Mouse (Mus musculus) forebrain, embryonic 10.5 days (tissue): ENCODE results near the gene Apob. TPM values are rescaled to one million over a fixed set of nuclear protein-coding genes. Genes with fewer than 3 reads are reported as not detected.
"Not testable (repeated sequence)": the region's sequence is repeated elsewhere in the genome, so short reads cannot be mapped to it uniquely, and the experiment has no call there.

Experiments used
- DNase-seq: peaks from one replicate; pipeline ENCODE4 v3.0.0-alpha.2; 2017; ENCODE audit warnings: low spot score; ENCODE audit errors: extremely low spot score
- H3K27ac ChIP-seq: fragments of 300-500 bp; sonication (generic); 2 replicates; pipeline ENCODE4 v1.5.1; 2016; ENCODE audit warnings: mild to moderate bottlenecking
- H3K27me3 ChIP-seq: fragments of 300-500 bp; sonication (generic); 2 replicates; pipeline ENCODE4 v1.6.1; 2016; ENCODE audit warnings: mild to moderate bottlenecking; ENCODE audit not compliant: poor library complexity, severe bottlenecking
- H3K36me3 ChIP-seq: fragments of 300-500 bp; sonication (generic); replicated peaks from 2 replicates; pipeline ENCODE4 v1.6.1; 2016; ENCODE audit warnings: mild to moderate bottlenecking, moderate library complexity
- H3K4me1 ChIP-seq: fragments of 300-500 bp; sonication (generic); 2 replicates; pipeline ENCODE4 v1.6.1; 2016
- H3K4me3 ChIP-seq: fragments of 300-500 bp; sonication (generic); 2 replicates; pipeline ENCODE4 v1.5.1; 2016; ENCODE audit warnings: mild to moderate bottlenecking, moderate library complexity
- H3K9me3 ChIP-seq: fragments of 300-500 bp; sonication (generic); 2 replicates; pipeline ENCODE4 v1.6.1; 2016; ENCODE audit warnings: mild to moderate bottlenecking, moderate library complexity
- WGBS: fragments of 180-500 bp; shearing (Covaris S2); methylation state at CpG from one replicate; pipeline ENCODE4 v1.1.7; 2016; 5-methylcytosine and 5-hydroxymethylcytosine counted together
- polyA plus RNA-seq: library from polyadenylated mRNA; unstranded; fragments of >200 nt; fragmentation: Nextera tagmentation; extraction: Ambion mirVana; gene quantifications from 2 replicates; pipeline ENCODE4 v1.2.1, GENCODE M21; 2016

The Apob gene
- polyA plus RNA-seq, 1 experiment from 2014 or later: 0.09 TPM

GRCm38 (mm10) chr12:7984411-7984810 lies 7.0 kb downstream of the Apob start:
- Histone ChIP-seq H3K9me3 (no peaks in the 10 kb centered on the region), H3K36me3 (no peaks in the 10 kb centered on the region), H3K4me3 (no peak overlapping the region), H3K27me3 (no peaks in the 10 kb centered on the region), H3K27ac (no peak overlapping the region), H3K4me1 (no peaks in the 10 kb centered on the region)
- 94% methylated on average over 1 of the region's 1 CpGs for WGBS
- no peak for DNase-seq

- no peaks in the 10 kb centered on the region for H3K4me1 ChIP-seq
- no peaks in the 10 kb centered on the region for H3K9me3 ChIP-seq
- WGBS: 15% methylated on average over 3 of the region's 3 CpGs
- no peaks in the 10 kb centered on the region for H3K27me3 ChIP-seq
- H3K4me3 ChIP-seq: no peak overlapping the region
- H3K27ac ChIP-seq: no peak overlapping the region
- peak; percentile 57 for DNase-seq
- no peaks in the 10 kb centered on the region for H3K36me3 ChIP-seq
Observed at GRCm38 (mm10) chr12:7990804-7991203, 13.4 kb downstream of the Apob start.

- DNase-seq: no peak
- H3K36me3 ChIP-seq: no peaks in the 10 kb centered on the region
- no peaks in the 10 kb centered on the region for H3K4me1 ChIP-seq
- WGBS: 63% methylated on average over 1 of the region's 1 CpGs
- no peak overlapping the region for H3K27ac ChIP-seq
- H3K4me3 ChIP-seq: no peak overlapping the region
- no peaks in the 10 kb centered on the region for H3K27me3 ChIP-seq
- H3K9me3 ChIP-seq: no peaks in the 10 kb centered on the region
Observed at GRCm38 (mm10) chr12:7991570-7991969, 14.1 kb downstream of the Apob start.

GRCm38 (mm10) chr12:8020931-8021330 lies 43.5 kb downstream of the Apob start:
- no peak overlapping the region for H3K4me3 ChIP-seq
- no peak for DNase-seq
- no peaks in the 10 kb centered on the region for H3K27me3 ChIP-seq
- H3K36me3 ChIP-seq: no peaks in the 10 kb centered on the region
- WGBS: 94% methylated on average over 1 of the region's 1 CpGs
- H3K9me3 ChIP-seq: no peaks in the 10 kb centered on the region
- H3K27ac ChIP-seq: no peak overlapping the region
- no peaks in the 10 kb centered on the region for H3K4me1 ChIP-seq

- peaks cover 61% of the 10 kb centered on the region for H3K27me3 ChIP-seq
- no peaks in the 10 kb centered on the region for H3K36me3 ChIP-seq
- WGBS: 94% methylated on average over 7 of the region's 7 CpGs
- no peak overlapping the region for H3K27ac ChIP-seq
- H3K9me3 ChIP-seq: no peaks in the 10 kb centered on the region
- no peak overlapping the region for H3K4me3 ChIP-seq
- DNase-seq: no peak
- peaks cover 13% of the 10 kb centered on the region for H3K4me1 ChIP-seq
Observed at GRCm38 (mm10) chr12:8029520-8029919, 52.1 kb downstream of the Apob start.

GRCm38 (mm10) chr12:8030057-8030456 lies 52.6 kb downstream of the Apob start:
- Histone ChIP-seq H3K4me1 (peaks cover 13% of the 10 kb centered on the region), H3K4me3 (no peak overlapping the region), H3K36me3 (no peaks in the 10 kb centered on the region), H3K9me3 (no peaks in the 10 kb centered on the region), H3K27me3 (peaks cover 66% of the 10 kb centered on the region), H3K27ac (no peak overlapping the region)
- DNase-seq: no peak
- 44% methylated on average over 2 of the region's 2 CpGs for WGBS

GRCm38 (mm10) chr12:8031169-8031568 lies 53.7 kb downstream of the Apob start:
- WGBS: 94% methylated on average over 1 of the region's 1 CpGs
- Histone ChIP-seq H3K4me1 (peaks cover 13% of the 10 kb centered on the region), H3K27me3 (peaks cover 76% of the 10 kb centered on the region)
- H3K36me3 ChIP-seq, H3K27ac ChIP-seq, H3K9me3 ChIP-seq, H3K4me3 ChIP-seq, DNase-seq: not testable (repeated sequence)

GRCm38 (mm10) chr12:8031595-8032358 lies 54.3 kb downstream of the Apob start:
- H3K4me1 ChIP-seq: peaks cover 13% of the 10 kb centered on the region
- peak; percentile 58 for DNase-seq
- no peak overlapping the region for H3K27ac ChIP-seq
- H3K36me3 ChIP-seq: no peaks in the 10 kb centered on the region
- H3K4me3 ChIP-seq: no peak overlapping the region
- WGBS: 23% methylated on average over 14 of the region's 14 CpGs
- peaks cover 76% of the 10 kb centered on the region for H3K27me3 ChIP-seq
- no peaks in the 10 kb centered on the region for H3K9me3 ChIP-seq

- WGBS: 30% methylated on average over 4 of the region's 4 CpGs
- H3K36me3 ChIP-seq: no peaks in the 10 kb centered on the region
- peaks cover 13% of the 10 kb centered on the region for H3K4me1 ChIP-seq
- H3K4me3 ChIP-seq: no peak overlapping the region
- H3K27ac ChIP-seq: no peak overlapping the region
- H3K27me3 ChIP-seq: peaks cover 75% of the 10 kb centered on the region
- DNase-seq: no peak
- no peaks in the 10 kb centered on the region for H3K9me3 ChIP-seq
Observed at GRCm38 (mm10) chr12:8032359-8032755, 54.9 kb downstream of the Apob start.

GRCm38 (mm10) chr12:8038081-8038730 lies 60.8 kb downstream of the Apob start:
- Histone ChIP-seq H3K27ac (no peak overlapping the region), H3K4me1 (peaks cover 8% of the 10 kb centered on the region; the same call in 1 of the 2 replicates), H3K4me3 (no peak overlapping the region), H3K9me3 (no peaks in the 10 kb centered on the region), H3K27me3 (peaks cover 50% of the 10 kb centered on the region), H3K36me3 (no peaks in the 10 kb centered on the region)
- DNase-seq: no peak
- 83% methylated on average over 3 of the region's 3 CpGs for WGBS

GRCm38 (mm10) chr12:8042626-8043394 lies 65.4 kb downstream of the Apob start:
- no peak overlapping the region for H3K4me3 ChIP-seq
- H3K27ac ChIP-seq: no peak overlapping the region
- 0 out of 2 replicates have a peak, but pooled peaks cover 10% of the 10 kb centered on the region for H3K27me3 ChIP-seq
- H3K9me3 ChIP-seq: no peaks in the 10 kb centered on the region
- H3K36me3 ChIP-seq: no peaks in the 10 kb centered on the region
- no peak for DNase-seq
- 76% methylated on average over 7 of the region's 7 CpGs for WGBS
- H3K4me1 ChIP-seq: peaks cover 8% of the 10 kb centered on the region; the same call in 1 of the 2 replicates

GRCm38 (mm10) chr12:8047046-8047445 lies 69.6 kb downstream of the Apob start:
- Histone ChIP-seq H3K9me3 (no peaks in the 10 kb centered on the region), H3K27me3 (no peaks in the 10 kb centered on the region), H3K27ac (no peak overlapping the region), H3K36me3 (no peaks in the 10 kb centered on the region), H3K4me3 (no peak overlapping the region), H3K4me1 (peaks cover 8% of the 10 kb centered on the region; the same call in 1 of the 2 replicates)
- no peak for DNase-seq
- 96% methylated on average over 2 of the region's 2 CpGs for WGBS
